Comparison of ENCODE assay signal across 9 mouse cellular contexts in the genomic region with DNA sequence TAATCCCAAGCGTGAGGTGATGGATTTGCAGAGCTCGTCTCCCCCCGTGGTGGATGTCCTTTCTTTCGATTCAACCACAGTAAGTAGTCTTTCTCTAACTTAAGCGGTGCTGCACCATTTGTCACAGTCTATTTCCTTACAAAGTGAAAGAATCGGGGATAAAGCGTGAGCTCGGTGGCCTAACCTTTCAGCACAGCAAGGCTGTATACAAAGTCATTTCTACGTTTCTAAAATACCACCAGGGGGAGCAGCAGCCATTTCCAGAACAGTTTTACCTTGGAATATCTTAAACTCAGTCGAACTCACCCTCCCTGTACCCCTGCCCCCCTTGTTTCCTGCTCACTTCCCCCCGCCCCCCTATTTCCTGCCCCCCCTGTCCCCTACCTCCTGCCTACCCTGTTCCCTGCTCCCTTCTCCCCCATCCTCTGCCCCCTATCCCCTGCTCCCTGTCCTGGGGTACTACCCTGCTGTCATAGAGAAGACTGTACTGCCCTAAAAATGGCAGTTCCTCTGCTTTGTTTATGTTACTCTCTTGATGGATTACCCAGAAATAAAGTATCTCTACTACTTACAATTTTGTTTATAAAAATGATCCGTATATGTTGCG. TPM values are rescaled to one million over a fixed set of nuclear protein-coding genes. Genes with fewer than 3 reads are reported as not detected.
DNase-seq lines count a peak whose midpoint lies in the region; ATAC-seq and TF ChIP-seq lines count a peak whose summit lies in the region.
"Had no signal": no experiment of that assay in that cellular context is flagged by ENCODE, and none has a peak within 500 bp of the region (broad histone marks: within the 10 kb centered on the region; RNA-seq: fewer than 3 reads in every experiment).

No protein-coding gene starts in this region.

- intact Hi-C loops in gastrocnemius, postnatal 14 days (cut with DNase I; ENCODE audit: low total_unique reads): loop anchor here (2.0 to 5.0 kb wide), 2 partner anchors 412 to 452 kb away; no protein-coding TSS in a partner anchor

- H3K4me3 ChIP-seq in forebrain, embryonic 14.5 days (ENCODE audit: low read depth, low read length): no peak overlapping the region
- no peak overlapping the region for H3K4me3 ChIP-seq in intestine, embryonic 15.5 days (replicated peaks)
- H3K4me3 ChIP-seq in lung, embryonic 14.5 days (ENCODE audit: low read depth, low read length): no peak overlapping the region

- H3K27me3 ChIP-seq in forebrain, embryonic 14.5 days (replicated peaks; ENCODE audit: control insufficient read depth, insufficient read depth, low read length): no peaks in the 10 kb centered on the region
- no peaks in the 10 kb centered on the region for H3K27me3 ChIP-seq in intestine, embryonic 15.5 days (replicated peaks)
- no peaks in the 10 kb centered on the region for H3K27me3 ChIP-seq in lung, embryonic 14.5 days (ENCODE audit: insufficient read depth, low read length)

- no peak overlapping the region for H3K27ac ChIP-seq in forebrain, embryonic 14.5 days (ENCODE audit: low read depth, low read length)
- no peak overlapping the region for H3K27ac ChIP-seq in intestine, embryonic 15.5 days
- no peak overlapping the region; the same call in 1 of the 2 replicates for H3K27ac ChIP-seq in lung, embryonic 14.5 days (ENCODE audit: low read depth)

- no peaks in the 10 kb centered on the region for H3K9me3 ChIP-seq in forebrain, embryonic 14.5 days (replicated peaks; ENCODE audit: control insufficient read depth, low read length)
- no peaks in the 10 kb centered on the region for H3K9me3 ChIP-seq in intestine, embryonic 15.5 days
- H3K9me3 ChIP-seq in lung, embryonic 14.5 days (ENCODE audit: low read depth, low read length): no peaks in the 10 kb centered on the region

- peak; percentile 71 for TF ChIP-seq CTCF in lung, embryonic 14.5 days (IDR thresholded peaks at IDR 0.05; ENCODE audit: low read depth)

- WGBS in forebrain, embryonic 14.5 days: 45% methylated on average over 13 of the region's 13 CpGs
- 39% methylated on average over 13 of the region's 13 CpGs for WGBS in intestine, embryonic 15.5 days
- 24% methylated on average over 13 of the region's 13 CpGs for WGBS in lung, embryonic 14.5 days

- H3K36me3 ChIP-seq in forebrain, embryonic 14.5 days (ENCODE audit: control insufficient read depth, insufficient read depth, low read length): 0 out of 2 replicates have a peak, but pooled peaks cover 3% of the 10 kb centered on the region
- H3K36me3 ChIP-seq in intestine, embryonic 15.5 days: no peaks in the 10 kb centered on the region
- no peaks in the 10 kb centered on the region for H3K36me3 ChIP-seq in lung, embryonic 14.5 days (ENCODE audit: insufficient read depth)

- peak; percentile 77 for ATAC-seq in forebrain, embryonic 14.5 days
- ATAC-seq in intestine, embryonic 15.5 days: peak; percentile 60
- peak; percentile 70 for ATAC-seq in lung, embryonic 14.5 days (ENCODE audit: insufficient read depth)
- peak; percentile 41 for ATAC-seq in neutrophil, adult 5-6 weeks (ENCODE audit: extremely low read depth, insufficient number of reproducible peaks, low FRiP score, poor library complexity, severe bottlenecking)
- ATAC-seq in erythroid progenitor cell, adult 5-6 weeks (replicated peaks; ENCODE audit: low FRiP score, poor library complexity, severe bottlenecking): no peak

- no peak overlapping the region for H3K9ac ChIP-seq in forebrain, embryonic 14.5 days (ENCODE audit: low read length)
- H3K9ac ChIP-seq in intestine, embryonic 15.5 days: no peak overlapping the region
- H3K9ac ChIP-seq in lung, embryonic 14.5 days: 0 out of 2 replicates have a peak overlapping the region, but pooled peaks have one; percentile 17

- no peaks in the 10 kb centered on the region for H3K4me1 ChIP-seq in forebrain, embryonic 14.5 days (ENCODE audit: control insufficient read depth, insufficient read depth, low read length)
- H3K4me1 ChIP-seq in intestine, embryonic 15.5 days (replicated peaks): peaks cover 15% of the 10 kb centered on the region; the same call in 1 of the 2 replicates
- no peaks in the 10 kb centered on the region for H3K4me1 ChIP-seq in lung, embryonic 14.5 days (ENCODE audit: insufficient read depth)

- DNase-seq in gastrocnemius, adult 18-20 months (ENCODE audit: low spot score): peak; percentile 30
- no peak for DNase-seq in gastrocnemius, postnatal 14 days
- peak; percentile 47 for DNase-seq in T-cell, adult 2 months (ENCODE audit: low spot score)
- DNase-seq in forebrain, embryonic 14.5 days (ENCODE audit: low spot score): peak; percentile 82
- peak; percentile 86 for DNase-seq in lung, embryonic 14.5 days

- H3K4me2 ChIP-seq in forebrain, embryonic 14.5 days (ENCODE audit: low read length): no peak overlapping the region
- H3K4me2 ChIP-seq in intestine, embryonic 15.5 days (replicated peaks): no peak overlapping the region; the same call in 1 of the 2 replicates
- H3K4me2 ChIP-seq in lung, embryonic 14.5 days: peak overlapping the region; percentile 13; the same call in 1 of the 2 replicates

RNA-seq across cellular contexts. Expression of gene Phxr2, which starts 38.8 kb away (rescaled TPM):
- not detected for total RNA-seq in gastrocnemius, adult 18-20 months (2021)
- not detected for total RNA-seq in gastrocnemius, postnatal 14 days (2021)
- polyA plus RNA-seq in forebrain, embryonic 14.5 days (2014; fragmentation: Nextera tagmentation; extraction: Ambion mirVana): not detected in 2 replicates
- polyA plus RNA-seq in intestine, embryonic 15.5 days (2015; fragmentation: Nextera tagmentation; extraction: Ambion mirVana): not detected in 2 replicates
- polyA plus RNA-seq in lung, embryonic 14.5 days (2014; fragmentation: Nextera tagmentation; extraction: Ambion mirVana): not detected in 2 replicates
- total RNA-seq in neutrophil, adult 5-6 weeks (2017): 0.93 and 2.2 TPM in 2 replicates
- not detected in 2 replicates for total RNA-seq in erythroid progenitor cell, adult 5-6 weeks (2015; ENCODE audit: low replicate concordance)
- not detected in 2 replicates for total RNA-seq in erythroid progenitor cell, adult 5-6 weeks (2017; ENCODE audit: low replicate concordance)
- total RNA-seq: heart, postnatal 36 days had no signal

RNA-seq across cellular contexts. Expression of gene Galnt4, which starts 57.0 kb away (rescaled TPM):
- 1 to 10 TPM in 1 of 2 experiments, under 1 TPM in 1; 0.87 to 1.3 TPM for total RNA-seq in gastrocnemius, adult 18-20 months (2021)
- total RNA-seq in gastrocnemius, postnatal 14 days (2021): 1 to 10 TPM; 3.0 to 3.5 TPM
- 2.3 and 3.2 TPM in 2 replicates for polyA plus RNA-seq in forebrain, embryonic 14.5 days (2014; fragmentation: Nextera tagmentation; extraction: Ambion mirVana)
- polyA plus RNA-seq in intestine, embryonic 15.5 days (2015; fragmentation: Nextera tagmentation; extraction: Ambion mirVana): 20.0 and 21.7 TPM in 2 replicates
- polyA plus RNA-seq in lung, embryonic 14.5 days (2014; fragmentation: Nextera tagmentation; extraction: Ambion mirVana): 18.3 and 19.2 TPM in 2 replicates
- 20.1 and 21.9 TPM in 2 replicates for total RNA-seq in neutrophil, adult 5-6 weeks (2017)
- 1.4 and 1.7 TPM in 2 replicates for total RNA-seq in erythroid progenitor cell, adult 5-6 weeks (2015; ENCODE audit: low replicate concordance)
- total RNA-seq in erythroid progenitor cell, adult 5-6 weeks (2017; ENCODE audit: low replicate concordance): 1.0 and 2.0 TPM in 2 replicates

RNA-seq across cellular contexts. Expression of gene Poc1b, which starts 58.1 kb away (rescaled TPM):
- 1 to 10 TPM; 2.8 to 4.1 TPM for total RNA-seq in gastrocnemius, adult 18-20 months (2021)
- total RNA-seq in gastrocnemius, postnatal 14 days (2021): 1 to 10 TPM; 3.2 to 4.8 TPM
- 20.4 and 20.8 TPM in 2 replicates for polyA plus RNA-seq in forebrain, embryonic 14.5 days (2014; fragmentation: Nextera tagmentation; extraction: Ambion mirVana)
- polyA plus RNA-seq in intestine, embryonic 15.5 days (2015; fragmentation: Nextera tagmentation; extraction: Ambion mirVana): 21.2 and 23.3 TPM in 2 replicates
- 31.1 and 33.5 TPM in 2 replicates for polyA plus RNA-seq in lung, embryonic 14.5 days (2014; fragmentation: Nextera tagmentation; extraction: Ambion mirVana)
- 9.0 and 12.8 TPM in 2 replicates for total RNA-seq in neutrophil, adult 5-6 weeks (2017)
- 3.6 and 8.4 TPM in 2 replicates for total RNA-seq in erythroid progenitor cell, adult 5-6 weeks (2015; ENCODE audit: low replicate concordance)
- total RNA-seq in erythroid progenitor cell, adult 5-6 weeks (2017; ENCODE audit: low replicate concordance): 2.9 and 3.1 TPM in 2 replicates
